Mouse (Mus musculus): ENCODE measurements around the gene Per1. TPM values are rescaled to one million over a fixed set of nuclear protein-coding genes. Genes with fewer than 3 reads are reported as not detected.

Gene Per1
- polyA plus RNA-seq, 1 experiment from 2014 or later: 9.4 TPM

GRCm38 (mm10) chr11:69073951-69074775, 20.9 kb upstream of the Per1 start:
- no peaks in the 10 kb centered on the region for H3K27me3 ChIP-seq (replicated peaks)
- H3K4me2 ChIP-seq: no peak overlapping the region
- H3K9ac ChIP-seq: no peak overlapping the region
- peaks cover 18% of the 10 kb centered on the region for H3K4me1 ChIP-seq (replicated peaks)
- 44% methylated on average over 6 of the region's 6 CpGs for WGBS
- no peak overlapping the region for H3K4me3 ChIP-seq
- no peak for ATAC-seq (ENCODE audit: insufficient number of reproducible peaks, low FRiP score)
- H3K27ac ChIP-seq (ENCODE audit: poor library complexity, severe bottlenecking): peak overlapping the region; percentile 80; the same call in 1 of the 2 replicates
- H3K36me3 ChIP-seq: no peaks in the 10 kb centered on the region
- H3K9me3 ChIP-seq (replicated peaks): no peaks in the 10 kb centered on the region

- H3K27ac ChIP-seq (ENCODE audit: poor library complexity, severe bottlenecking): no peak overlapping the region
- H3K36me3 ChIP-seq: no peaks in the 10 kb centered on the region
- WGBS: 47% methylated on average over 2 of the region's 2 CpGs
- H3K4me2 ChIP-seq: no peak overlapping the region
- no peaks in the 10 kb centered on the region for H3K9me3 ChIP-seq (replicated peaks)
- no peak overlapping the region for H3K9ac ChIP-seq
- H3K4me1 ChIP-seq (replicated peaks): peaks cover 18% of the 10 kb centered on the region
- H3K4me3 ChIP-seq: no peak overlapping the region
- no peak for ATAC-seq (ENCODE audit: insufficient number of reproducible peaks, low FRiP score)
- no peaks in the 10 kb centered on the region for H3K27me3 ChIP-seq (replicated peaks)
Observed at GRCm38 (mm10) chr11:69074776-69075069, 20.3 kb upstream of the Per1 start.

GRCm38 (mm10) chr11:69075764-69076479, 19.1 kb upstream of the Per1 start:
- no peak for ATAC-seq (ENCODE audit: insufficient number of reproducible peaks, low FRiP score)
- no peak overlapping the region for H3K4me2 ChIP-seq
- H3K4me1 ChIP-seq (replicated peaks): peaks cover 14% of the 10 kb centered on the region
- H3K9ac ChIP-seq: no peak overlapping the region
- no peak overlapping the region for H3K4me3 ChIP-seq
- H3K36me3 ChIP-seq: no peaks in the 10 kb centered on the region
- H3K27ac ChIP-seq (ENCODE audit: poor library complexity, severe bottlenecking): no peak overlapping the region
- no peaks in the 10 kb centered on the region for H3K27me3 ChIP-seq (replicated peaks)
- 55% methylated on average over 9 of the region's 9 CpGs for WGBS
- H3K9me3 ChIP-seq (replicated peaks): no peaks in the 10 kb centered on the region

- no peaks in the 10 kb centered on the region for H3K36me3 ChIP-seq
- H3K9me3 ChIP-seq (replicated peaks): no peaks in the 10 kb centered on the region
- WGBS: 78% methylated on average over 5 of the region's 5 CpGs
- H3K4me1 ChIP-seq (replicated peaks): peaks cover 7% of the 10 kb centered on the region
- H3K4me2 ChIP-seq: no peak overlapping the region
- H3K9ac ChIP-seq: no peak overlapping the region
- H3K27me3 ChIP-seq (replicated peaks): no peaks in the 10 kb centered on the region
- H3K4me3 ChIP-seq: no peak overlapping the region
- no peak overlapping the region for H3K27ac ChIP-seq (ENCODE audit: poor library complexity, severe bottlenecking)
- ATAC-seq (ENCODE audit: insufficient number of reproducible peaks, low FRiP score): no peak
Observed at GRCm38 (mm10) chr11:69076572-69076971, 18.4 kb upstream of the Per1 start.

GRCm38 (mm10) chr11:69077316-69077715, 17.7 kb upstream of the Per1 start:
- peaks cover 4% of the 10 kb centered on the region for H3K4me1 ChIP-seq (replicated peaks)
- 73% methylated on average over 9 of the region's 9 CpGs for WGBS
- H3K9ac ChIP-seq: no peak overlapping the region
- no peak for ATAC-seq (ENCODE audit: insufficient number of reproducible peaks, low FRiP score)
- no peak overlapping the region for H3K4me3 ChIP-seq
- H3K27ac ChIP-seq (ENCODE audit: poor library complexity, severe bottlenecking): no peak overlapping the region
- H3K4me2 ChIP-seq: no peak overlapping the region
- H3K36me3 ChIP-seq: no peaks in the 10 kb centered on the region
- no peaks in the 10 kb centered on the region for H3K9me3 ChIP-seq (replicated peaks)
- H3K27me3 ChIP-seq (replicated peaks): no peaks in the 10 kb centered on the region

- no peak overlapping the region for H3K9ac ChIP-seq
Observed at GRCm38 (mm10) chr11:69078041-69078440, 17.0 kb upstream of the Per1 start.

GRCm38 (mm10) chr11:69078805-69079438, 16.1 kb upstream of the Per1 start:
- no peak for ATAC-seq (ENCODE audit: insufficient number of reproducible peaks, low FRiP score)
- H3K36me3 ChIP-seq: no peaks in the 10 kb centered on the region

More at GRCm38 (mm10) chr11:69078041-69078440, 17.0 kb upstream of the Per1 start:
- whole genome bisulfite sequencing: 71% methylated on average over 6 of the region's 6 CpGs
- Histone ChIP-seq H3K4me2 (no peak overlapping the region), H3K27me3 (replicated peaks) (no peaks in the 10 kb centered on the region), H3K36me3 (no peaks in the 10 kb centered on the region), H3K27ac (ENCODE audit: poor library complexity, severe bottlenecking) (no peak overlapping the region), H3K4me3 (no peak overlapping the region), H3K4me1 (replicated peaks) (no peaks in the 10 kb centered on the region), H3K9me3 (replicated peaks) (no peaks in the 10 kb centered on the region)
- no peak for ATAC-seq (ENCODE audit: insufficient number of reproducible peaks, low FRiP score)

GRCm38 (mm10) chr11:69080102-69080854, 14.7 kb upstream of the Per1 start:
- Histone ChIP-seq H3K27ac (ENCODE audit: poor library complexity, severe bottlenecking) (no peak overlapping the region), H3K4me3 (no peak overlapping the region), H3K4me1 (replicated peaks) (no peaks in the 10 kb centered on the region), H3K36me3 (no peaks in the 10 kb centered on the region), H3K4me2 (no peak overlapping the region), H3K27me3 (replicated peaks) (no peaks in the 10 kb centered on the region), H3K9me3 (replicated peaks) (no peaks in the 10 kb centered on the region), H3K9ac (no peak overlapping the region)
- ATAC-seq (ENCODE audit: insufficient number of reproducible peaks, low FRiP score): no peak
- 78% methylated on average over 15 of the region's 15 CpGs for WGBS

More at GRCm38 (mm10) chr11:69078805-69079438, 16.1 kb upstream of the Per1 start:
- no peak overlapping the region for H3K27ac ChIP-seq (ENCODE audit: poor library complexity, severe bottlenecking)
- H3K4me1 ChIP-seq (replicated peaks): no peaks in the 10 kb centered on the region
- H3K9ac ChIP-seq: no peak overlapping the region
- H3K27me3 ChIP-seq (replicated peaks): no peaks in the 10 kb centered on the region
- 57% methylated on average over 5 of the region's 5 CpGs for WGBS
- H3K4me3 ChIP-seq: no peak overlapping the region
- no peak overlapping the region for H3K4me2 ChIP-seq
- H3K9me3 ChIP-seq (replicated peaks): no peaks in the 10 kb centered on the region

- Histone ChIP-seq H3K9me3 (replicated peaks) (no peaks in the 10 kb centered on the region), H3K27ac (ENCODE audit: poor library complexity, severe bottlenecking) (no peak overlapping the region), H3K9ac (no peak overlapping the region), H3K4me2 (no peak overlapping the region), H3K27me3 (replicated peaks) (no peaks in the 10 kb centered on the region), H3K36me3 (no peaks in the 10 kb centered on the region), H3K4me3 (no peak overlapping the region), H3K4me1 (replicated peaks) (no peaks in the 10 kb centered on the region)
- ATAC-seq (ENCODE audit: insufficient number of reproducible peaks, low FRiP score): no peak
- 83% methylated on average over 8 of the region's 8 CpGs for WGBS
Observed at GRCm38 (mm10) chr11:69080855-69081222, 14.2 kb upstream of the Per1 start.

- H3K27me3 ChIP-seq (replicated peaks): no peaks in the 10 kb centered on the region
- H3K36me3 ChIP-seq: no peaks in the 10 kb centered on the region
- peaks cover 6% of the 10 kb centered on the region for H3K4me1 ChIP-seq (replicated peaks)
- 85% methylated on average over 7 of the region's 7 CpGs for WGBS
- H3K27ac ChIP-seq (ENCODE audit: poor library complexity, severe bottlenecking): no peak overlapping the region
- ATAC-seq (ENCODE audit: insufficient number of reproducible peaks, low FRiP score): no peak
- H3K9ac ChIP-seq: no peak overlapping the region
- H3K4me2 ChIP-seq: no peak overlapping the region
- H3K9me3 ChIP-seq (replicated peaks): no peaks in the 10 kb centered on the region
- no peak overlapping the region for H3K4me3 ChIP-seq
Observed at GRCm38 (mm10) chr11:69081613-69082012, 13.4 kb upstream of the Per1 start.

- ATAC-seq (ENCODE audit: insufficient number of reproducible peaks, low FRiP score): no peak
- WGBS: 77% methylated on average over 6 of the region's 6 CpGs
- no peak overlapping the region for H3K27ac ChIP-seq (ENCODE audit: poor library complexity, severe bottlenecking)
Observed at GRCm38 (mm10) chr11:69085608-69086007, 9.4 kb upstream of the Per1 start.

More at GRCm38 (mm10) chr11:69085608-69086007, 9.4 kb upstream of the Per1 start:
- no peak overlapping the region for H3K4me2 ChIP-seq
- peaks cover 11% of the 10 kb centered on the region for H3K36me3 ChIP-seq
- no peak overlapping the region for H3K4me3 ChIP-seq
- no peak overlapping the region for H3K9ac ChIP-seq
- peaks cover 36% of the 10 kb centered on the region for H3K4me1 ChIP-seq (replicated peaks)
- H3K9me3 ChIP-seq (replicated peaks): no peaks in the 10 kb centered on the region
- no peaks in the 10 kb centered on the region for H3K27me3 ChIP-seq (replicated peaks)
